Comparison of ENCODE assay signal across 9 mouse cellular contexts in the genomic region with DNA sequence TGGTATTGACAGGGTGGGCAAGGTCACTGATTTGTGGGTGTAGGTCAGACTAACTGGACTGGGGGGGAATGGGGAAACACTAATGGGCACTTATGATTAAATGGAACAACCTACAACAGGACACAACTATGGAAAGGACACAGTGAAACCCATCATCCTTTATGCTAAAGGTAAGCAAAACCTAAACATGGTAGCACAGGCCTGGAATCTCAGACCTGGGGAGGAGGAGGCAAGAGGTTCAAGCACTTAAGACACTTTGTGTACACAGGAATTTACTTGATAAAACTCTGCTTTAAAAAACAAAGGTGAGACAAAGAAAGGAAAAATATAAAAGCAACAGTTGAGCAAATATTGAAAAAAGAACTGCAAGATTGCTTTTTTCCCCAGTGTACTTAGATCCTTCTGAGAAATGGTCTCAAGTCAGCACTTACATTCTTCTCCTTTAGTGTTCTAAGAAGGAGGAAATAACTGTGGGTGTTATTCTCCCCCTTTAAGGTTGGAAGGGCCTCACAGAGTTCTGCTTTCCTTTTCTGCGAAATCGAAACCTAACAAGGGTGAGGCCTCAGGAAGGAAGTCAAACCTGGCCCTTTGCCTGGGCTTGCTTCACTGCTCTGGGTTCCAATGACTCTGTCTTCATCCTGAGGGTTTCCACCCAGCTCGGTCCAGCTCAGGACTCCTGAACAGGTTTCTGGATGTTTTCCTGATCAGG. TPM values are rescaled to one million over a fixed set of nuclear protein-coding genes. Genes with fewer than 3 reads are reported as not detected.
DNase-seq lines count a peak whose midpoint lies in the region; ATAC-seq and TF ChIP-seq lines count a peak whose summit lies in the region.
"Had no signal": no experiment of that assay in that cellular context is flagged by ENCODE, and none has a peak within 500 bp of the region (broad histone marks: within the 10 kb centered on the region; RNA-seq: fewer than 3 reads in every experiment).

No protein-coding gene starts in this region.

- no peak overlapping the region for H3K9ac ChIP-seq in lung, embryonic 14.5 days

- peak; percentile 24 to 80 for DNase-seq in left cerebral cortex, postnatal 10 days (ENCODE audit: extremely low spot score in 1 of 2, low spot score in 2 of 2)
- no peak for DNase-seq in left cerebral cortex, adult 8-10 months (ENCODE audit: low spot score in 2 of 2)
- peak; percentile 64 for DNase-seq in gastrocnemius, postnatal 25 days
- DNase-seq in kidney, adult 11 months = peak; percentile 71
- peak; percentile 67 for DNase-seq in lung, embryonic 14.5 days
- peak; percentile 40 to 73 for DNase-seq in spleen, postnatal 10 days (ENCODE audit: low spot score in 2 of 2)
- no peak for DNase-seq in cerebellum, postnatal 10 days
- no peak for DNase-seq in right cerebral cortex, postnatal 4 days

- no peaks in the 10 kb centered on the region for H3K4me1 ChIP-seq in lung, embryonic 14.5 days (ENCODE audit: insufficient read depth)

- H3K4me2 ChIP-seq in lung, embryonic 14.5 days = no peak overlapping the region

- H3K4me3 ChIP-seq in lung, embryonic 14.5 days (ENCODE audit: low read depth, low read length) = no peak overlapping the region

- ATAC-seq in lung, embryonic 14.5 days (ENCODE audit: insufficient read depth) = peak; percentile 49

- intact Hi-C loops in left cerebral cortex, postnatal 10 days (cut with DNase I) = no loop called here

- 55% methylated on average over 3 of the region's 3 CpGs for WGBS in lung, embryonic 14.5 days

- peak overlapping the region; percentile 63; the same call in 1 of the 2 replicates for H3K27ac ChIP-seq in lung, embryonic 14.5 days (ENCODE audit: low read depth)

- no peak for TF ChIP-seq CTCF in lung, embryonic 14.5 days (IDR thresholded peaks at IDR 0.05; ENCODE audit: low read depth)

- H3K9me3 ChIP-seq in lung, embryonic 14.5 days (ENCODE audit: low read depth, low read length) = no peaks in the 10 kb centered on the region

- no peaks in the 10 kb centered on the region for H3K36me3 ChIP-seq in lung, embryonic 14.5 days (ENCODE audit: insufficient read depth)

- H3K27me3 ChIP-seq in lung, embryonic 14.5 days (ENCODE audit: insufficient read depth, low read length) = no peaks in the 10 kb centered on the region

RNA-seq across cellular contexts. Expression of gene Slfn2, which starts 13.0 kb away (rescaled TPM):
- total RNA-seq in left cerebral cortex, postnatal 10 days (2021) = under 1 TPM; 0.34 to 0.60 TPM
- total RNA-seq in left cerebral cortex, adult 8-10 months (2022) = 1 to 10 TPM; 1.1 to 1.7 (median 1.3) TPM
- total RNA-seq in gastrocnemius, postnatal 25 days (2021) = 1 to 10 TPM in 1 of 2 experiments, under 1 TPM in 1; 0.69 to 1.9 TPM
- 4.7 and 5.8 TPM in 2 replicates for polyA plus RNA-seq in lung, embryonic 14.5 days (2014; fragmentation: Nextera tagmentation; extraction: Ambion mirVana)

RNA-seq across cellular contexts. Expression of gene Slfn1, which starts 38.8 kb away (rescaled TPM):
- not detected for total RNA-seq in left cerebral cortex, postnatal 10 days (2021)
- total RNA-seq in left cerebral cortex, adult 8-10 months (2022) = not detected
- total RNA-seq in gastrocnemius, postnatal 25 days (2021) = not detected
- polyA plus RNA-seq in lung, embryonic 14.5 days (2014; fragmentation: Nextera tagmentation; extraction: Ambion mirVana) = 0.32 and 0.34 TPM in 2 replicates
- total RNA-seq: layer of hippocampus, adult 18-20 months had no signal

RNA-seq across cellular contexts. Expression of gene Slfn8, which starts 57.3 kb away (rescaled TPM):
- under 1 TPM; 0.28 TPM for total RNA-seq in left cerebral cortex, postnatal 10 days (2021)
- 1 to 10 TPM in 2 of 4 experiments, under 1 TPM in 2; 0.74 to 2.0 (median 1.1) TPM for total RNA-seq in left cerebral cortex, adult 8-10 months (2022)
- total RNA-seq in gastrocnemius, postnatal 25 days (2021) = under 1 TPM in 1 of 2 experiments, not detected in 1; 0.19 TPM
- 0.55 and 0.75 TPM in 2 replicates for polyA plus RNA-seq in lung, embryonic 14.5 days (2014; fragmentation: Nextera tagmentation; extraction: Ambion mirVana)

Comparison
In these comparisons a context has a peak if more than half of its experiments do, and no peak if none do; other contexts are left out.
1. DNase-seq: peak in left cerebral cortex, postnatal 10 days (2 of 2), gastrocnemius, postnatal 25 days (single experiment), kidney, adult 11 months (single experiment), lung, embryonic 14.5 days (single experiment) and spleen, postnatal 10 days (2 of 2); none in left cerebral cortex, adult 8-10 months (0 of 2), cerebellum, postnatal 10 days (0 of 2) and right cerebral cortex, postnatal 4 days (single experiment).